Mouse (Mus musculus) hindbrain, embryonic 14.5 days (tissue): ENCODE data around the gene Cyren. TPM values are rescaled to one million over a fixed set of nuclear protein-coding genes. Genes with fewer than 3 reads are reported as not detected.
A peak's percentile ranks its signal among the peaks of the same experiment; 100 is the strongest.

Experiments
- ATAC-seq: fragments of 200-750 bp; cut with Nextera tagmentation; 2 replicates; pipeline ENCODE4 v1.8.0; 2017; ENCODE audit warnings: moderate number of reproducible peaks, mild to moderate bottlenecking, moderate TSS enrichment, moderate library complexity; ENCODE audit not compliant: low FRiP score
- DNase-seq: peaks from one replicate; pipeline ENCODE4 v3.0.0-alpha.2; 2015; ENCODE audit warnings: low spot score
- H3K27ac ChIP-seq: fragments of 300-500 bp; sonication (generic); 2 replicates; pipeline ENCODE4 v1.5.1; 2014; ENCODE audit warnings: mild to moderate bottlenecking, moderate library complexity
- H3K27me3 ChIP-seq: fragments of 300-500 bp; sonication (generic); 2 replicates; pipeline ENCODE4 v1.6.1; 2014; ENCODE audit warnings: mild to moderate bottlenecking, low read length, mixed read lengths; ENCODE audit not compliant: control insufficient read depth, insufficient read depth
- H3K36me3 ChIP-seq: fragments of 300-500 bp; sonication (generic); replicated peaks from 2 replicates; pipeline ENCODE4 v1.6.1; 2014; ENCODE audit not compliant: control insufficient read depth, insufficient read depth
- H3K4me1 ChIP-seq: fragments of 300-500 bp; sonication (generic); replicated peaks from 2 replicates; pipeline ENCODE4 v1.6.1; 2014; ENCODE audit warnings: antibody characterized with exemption, low read length, mixed read lengths; ENCODE audit not compliant: control insufficient read depth, insufficient read depth
- H3K4me2 ChIP-seq: fragments of 300-500 bp; sonication (generic); replicated peaks from 2 replicates; pipeline ENCODE4 v1.6.1; 2014; ENCODE audit warnings: mild to moderate bottlenecking, moderate library complexity
- H3K4me3 ChIP-seq: fragments of 300-500 bp; sonication (generic); replicated peaks from 2 replicates; pipeline ENCODE4 v1.5.1; 2014; ENCODE audit warnings: mild to moderate bottlenecking, low read length
- H3K9ac ChIP-seq: fragments of 300-500 bp; sonication (generic); 2 replicates; pipeline ENCODE4 v1.6.1; 2014
- H3K9me3 ChIP-seq: fragments of 300-500 bp; sonication (generic); 2 replicates; pipeline ENCODE4 v1.6.1; 2016; ENCODE audit warnings: low read length; ENCODE audit not compliant: control insufficient read depth
- WGBS: fragments of 180-500 bp; shearing (Covaris S2); extraction: QIAGEN DNeasy Blood & Tissue Kit; methylation state at CpG from one replicate; pipeline ENCODE4 v1.1.7; 2014; 5-methylcytosine and 5-hydroxymethylcytosine counted together
- polyA plus RNA-seq: library from polyadenylated mRNA; unstranded; fragments of >200 nt; fragmentation: Nextera tagmentation; extraction: Ambion mirVana; gene quantifications from 2 replicates; pipeline ENCODE4 v1.2.1, GENCODE M21; 2014

Gene Cyren
- polyA plus RNA-seq, 1 experiment from 2014 or later: 7.4 TPM

DNA sequence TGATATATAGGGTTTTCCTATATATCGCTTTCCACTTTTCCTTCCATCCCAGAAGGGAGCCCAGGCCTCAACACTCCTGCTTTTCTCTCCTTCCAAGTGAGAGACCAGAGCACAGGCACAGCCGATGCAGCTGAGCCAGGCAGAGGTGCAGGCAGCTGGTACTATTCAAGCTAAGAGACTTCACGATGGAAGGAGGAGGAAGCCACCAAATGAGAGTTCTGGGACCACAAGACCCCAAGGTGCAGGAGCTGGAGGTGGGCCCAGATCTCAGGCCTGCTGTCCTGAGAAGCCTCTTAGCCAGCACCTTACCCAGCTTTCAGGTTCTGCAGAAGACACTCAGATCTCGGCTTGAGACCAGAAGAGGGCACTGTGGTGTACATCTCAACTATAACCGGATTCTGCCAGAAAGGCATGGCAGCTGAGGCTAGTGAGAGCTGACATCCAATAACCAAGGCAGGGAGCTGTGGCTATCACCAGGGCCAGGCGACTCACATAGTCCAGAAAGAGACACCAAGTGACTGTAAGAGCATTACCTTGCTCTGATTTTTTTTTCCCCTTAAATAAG is 2.1 kb upstream of the Cyren start:
- Histone ChIP-seq H3K4me2 (no peak overlapping the region), H3K27me3 (no peaks in the 10 kb centered on the region), H3K4me3 (no peak overlapping the region), H3K9me3 (no peaks in the 10 kb centered on the region), H3K9ac (no peak overlapping the region), H3K27ac (no peak overlapping the region), H3K4me1 (peaks cover 13% of the 10 kb centered on the region), H3K36me3 (peaks cover 37% of the 10 kb centered on the region; the same call in 1 of the 2 replicates)
- 47% methylated on average over 6 of the region's 6 CpGs for WGBS
- ATAC-seq (no peak), DNase-seq (peak; percentile 51)

DNA sequence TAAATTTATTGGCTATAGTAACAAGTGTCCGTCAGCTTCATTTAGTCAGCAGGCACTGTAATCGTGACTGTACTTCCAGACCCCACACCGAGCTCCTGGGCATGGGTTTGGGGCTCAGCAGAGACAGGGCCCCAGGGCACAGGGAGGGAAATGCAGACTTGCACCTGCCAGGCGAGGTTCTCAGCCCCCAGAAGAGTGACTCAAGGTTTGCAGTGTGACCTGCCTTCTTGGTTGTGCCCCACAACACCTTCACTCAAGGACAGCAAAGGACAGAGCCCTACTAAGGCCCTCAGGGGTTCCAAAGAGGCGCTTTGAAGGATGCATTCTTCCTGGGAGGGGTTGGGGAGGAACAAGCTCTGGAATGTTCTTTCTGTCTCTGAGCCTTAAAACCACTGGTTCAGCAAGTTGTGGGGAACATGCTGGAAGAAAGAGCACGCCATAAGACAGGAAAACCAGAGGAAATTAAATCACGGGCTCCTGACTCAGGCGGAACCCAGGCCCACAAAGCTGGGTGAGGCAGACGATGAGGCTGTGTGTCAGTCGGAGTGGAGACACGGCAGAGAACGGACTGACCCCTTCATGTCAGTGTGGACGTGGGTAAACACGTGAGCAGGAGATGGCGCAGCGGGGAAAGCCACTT is 1.4 kb upstream of the Cyren start:
- Histone ChIP-seq H3K9me3 (no peaks in the 10 kb centered on the region), H3K9ac (no peak overlapping the region), H3K27ac (no peak overlapping the region), H3K4me1 (peaks cover 13% of the 10 kb centered on the region), H3K36me3 (peaks cover 32% of the 10 kb centered on the region; the same call in 1 of the 2 replicates), H3K4me3 (no peak overlapping the region), H3K27me3 (no peaks in the 10 kb centered on the region), H3K4me2 (no peak overlapping the region)
- 91% methylated on average over 16 of the region's 16 CpGs for WGBS
- ATAC-seq (no peak), DNase-seq (no peak)

DNA sequence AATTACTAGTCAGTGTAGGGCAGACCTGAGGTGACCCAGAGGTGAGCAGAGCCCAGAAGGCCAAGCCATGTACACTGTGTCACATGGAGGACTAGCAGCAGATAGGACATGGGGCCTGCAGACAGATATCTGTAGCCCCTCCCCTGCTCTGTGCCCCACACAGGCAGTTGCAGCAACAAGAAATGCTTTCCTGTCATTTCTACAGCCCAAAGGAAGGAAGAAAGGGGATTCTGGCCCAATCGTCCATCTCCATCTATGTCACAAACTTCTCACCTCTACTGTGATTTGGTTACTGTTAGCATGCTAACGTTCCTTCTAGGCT is 1.1 kb downstream of the Cyren start:
- 38% methylated on average over 2 of the region's 2 CpGs for WGBS
- Histone ChIP-seq H3K9ac (peak overlapping the region; percentile 77), H3K9me3 (no peaks in the 10 kb centered on the region), H3K27me3 (no peaks in the 10 kb centered on the region), H3K4me3 (peak overlapping the region; percentile 56), H3K4me2 (peak overlapping the region; percentile 79), H3K36me3 (peaks cover 18% of the 10 kb centered on the region; the same call in 1 of the 2 replicates), H3K27ac (0 out of 2 replicates have a peak overlapping the region, but pooled peaks have one; percentile 90), H3K4me1 (peaks cover 13% of the 10 kb centered on the region)
- no peak for ATAC-seq
- no peak for DNase-seq

DNA sequence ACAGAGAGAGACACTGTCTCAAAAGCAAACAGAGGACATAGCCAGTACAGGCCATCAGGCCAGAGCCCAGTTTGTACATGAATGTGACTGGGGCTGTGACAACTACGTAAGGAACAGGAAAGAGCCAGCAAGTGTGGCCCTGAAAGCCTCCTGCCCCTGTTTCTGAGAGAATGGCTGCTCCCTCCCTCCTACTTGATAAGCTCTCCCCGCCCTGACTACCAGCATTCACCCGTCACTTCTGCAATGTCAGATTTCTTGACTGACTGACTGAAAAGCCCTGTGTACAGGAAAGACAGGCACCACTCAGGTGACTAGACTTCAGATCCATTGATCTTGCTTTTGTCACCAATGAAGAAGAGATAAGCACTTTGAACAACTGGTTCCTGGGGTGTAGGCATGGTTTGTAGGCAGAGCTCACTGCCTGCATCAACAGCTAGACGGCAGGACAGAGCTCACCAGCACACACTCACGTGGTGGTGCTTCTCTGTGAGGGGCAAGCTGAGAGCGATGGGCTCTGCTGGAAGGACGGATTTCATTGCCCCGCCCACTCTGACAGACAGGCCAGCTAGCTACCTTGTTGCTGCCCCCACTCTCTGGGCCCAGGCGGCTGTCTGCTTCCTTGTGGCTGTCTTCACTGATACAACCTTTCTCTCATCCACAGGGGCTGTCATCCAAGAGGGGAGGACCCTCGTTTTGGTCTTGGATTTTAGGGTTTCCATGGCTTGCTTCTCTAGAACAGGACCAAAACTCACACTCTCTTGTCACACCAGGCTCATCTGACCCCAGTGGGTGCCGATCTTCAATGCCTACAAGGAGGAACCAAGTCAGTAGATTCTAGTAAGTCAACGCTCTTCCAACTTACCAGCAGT is 1.7 kb downstream of the Cyren start:
- H3K4me2 ChIP-seq: peak overlapping the region; percentile 79
- 66% methylated on average over 12 of the region's 12 CpGs for WGBS
- peaks cover 14% of the 10 kb centered on the region; the same call in 1 of the 2 replicates for H3K36me3 ChIP-seq
- H3K27me3 ChIP-seq: no peaks in the 10 kb centered on the region
- peaks cover 13% of the 10 kb centered on the region for H3K4me1 ChIP-seq
- H3K9ac ChIP-seq: peak overlapping the region; percentile 77; the same call in 1 of the 2 replicates
- ATAC-seq (no peak), DNase-seq (no peak)
- H3K9me3 ChIP-seq: no peaks in the 10 kb centered on the region
- H3K4me3 ChIP-seq: peak overlapping the region; percentile 56; the same call in 1 of the 2 replicates
- no peak overlapping the region for H3K27ac ChIP-seq

DNA sequence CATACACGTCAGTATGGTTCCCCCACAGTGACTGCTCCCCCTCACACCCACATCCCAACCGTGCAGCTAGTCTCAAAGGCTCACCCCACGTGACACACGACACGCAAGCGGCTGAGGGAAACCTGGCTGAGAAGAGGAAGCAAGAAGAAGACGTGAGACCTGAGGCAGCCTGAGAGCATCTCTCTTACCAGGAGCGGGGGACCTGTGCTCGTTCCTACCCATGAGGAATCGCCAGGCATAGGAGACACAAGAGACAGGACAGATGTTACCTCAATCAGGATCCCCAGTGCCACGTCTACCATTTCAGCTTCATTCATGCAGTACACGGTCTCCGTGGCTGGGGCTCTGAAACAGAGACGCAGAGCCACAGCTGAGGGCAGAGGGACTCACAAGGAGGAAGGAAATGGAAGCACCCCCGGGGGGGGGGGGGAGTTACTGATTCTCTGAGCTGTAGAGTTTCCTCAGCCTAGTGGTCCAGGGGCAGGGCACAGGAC is 2.5 kb downstream of the Cyren start:
- H3K4me2 ChIP-seq: no peak overlapping the region
- ATAC-seq (no peak), DNase-seq (no peak)
- H3K27me3 ChIP-seq: no peaks in the 10 kb centered on the region
- peaks cover 13% of the 10 kb centered on the region for H3K4me1 ChIP-seq
- no peak overlapping the region for H3K9ac ChIP-seq
- no peaks in the 10 kb centered on the region for H3K9me3 ChIP-seq
- H3K27ac ChIP-seq: no peak overlapping the region
- 93% methylated on average over 15 of the region's 15 CpGs for whole genome bisulfite sequencing
- 0 out of 2 replicates have a peak, but pooled peaks cover 5% of the 10 kb centered on the region for H3K36me3 ChIP-seq
- H3K4me3 ChIP-seq: no peak overlapping the region

DNA sequence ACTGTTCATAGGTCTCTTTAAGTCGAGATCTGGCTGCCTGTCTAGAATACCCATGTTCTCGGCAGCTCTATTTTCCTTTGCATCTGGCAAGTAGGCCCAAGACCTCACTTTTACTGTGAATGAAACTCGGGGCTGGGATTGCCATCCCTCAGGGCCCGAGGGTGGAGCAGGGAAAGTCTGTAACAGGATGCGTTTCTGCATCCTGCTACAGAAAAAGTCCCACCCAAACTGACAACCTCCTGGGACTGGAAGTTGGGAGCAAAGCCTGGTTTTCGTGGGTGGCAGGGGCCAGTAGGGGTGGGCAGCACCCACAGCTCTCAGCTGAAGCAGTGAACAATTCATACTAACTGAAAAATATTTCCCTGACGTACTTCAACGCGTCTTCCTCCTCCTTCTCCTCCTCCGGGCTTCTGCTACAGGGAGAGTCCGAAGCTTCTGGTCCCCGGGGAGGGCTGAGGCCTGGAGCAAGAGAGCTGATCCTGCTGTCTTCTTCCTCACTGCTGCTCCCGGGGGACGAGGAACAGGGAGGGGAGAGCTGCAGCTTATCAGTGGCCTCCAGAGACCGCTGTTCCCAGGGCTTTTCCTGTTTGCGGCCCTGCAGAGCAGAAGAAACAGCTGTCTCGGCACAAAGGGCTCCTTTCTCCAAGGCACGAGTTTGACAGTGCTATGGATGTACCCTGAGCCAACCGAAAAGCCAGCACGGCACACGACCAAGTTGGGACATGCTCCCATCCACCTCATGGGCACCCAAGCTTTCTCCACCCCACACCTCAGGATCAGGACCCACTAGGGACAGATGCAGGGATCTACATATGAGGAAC is 3.5 kb downstream of the Cyren start:
- ATAC-seq: no peak
- H3K4me2 ChIP-seq: no peak overlapping the region
- H3K36me3 ChIP-seq: no peaks in the 10 kb centered on the region
- no peak for DNase-seq
- H3K4me1 ChIP-seq: peaks cover 13% of the 10 kb centered on the region
- no peak overlapping the region for H3K9ac ChIP-seq
- no peaks in the 10 kb centered on the region for H3K27me3 ChIP-seq
- peak overlapping the region; percentile 26; the same call in 1 of the 2 replicates for H3K27ac ChIP-seq
- no peaks in the 10 kb centered on the region for H3K9me3 ChIP-seq
- H3K4me3 ChIP-seq: no peak overlapping the region
- 74% methylated on average over 21 of the region's 21 CpGs for WGBS

DNA sequence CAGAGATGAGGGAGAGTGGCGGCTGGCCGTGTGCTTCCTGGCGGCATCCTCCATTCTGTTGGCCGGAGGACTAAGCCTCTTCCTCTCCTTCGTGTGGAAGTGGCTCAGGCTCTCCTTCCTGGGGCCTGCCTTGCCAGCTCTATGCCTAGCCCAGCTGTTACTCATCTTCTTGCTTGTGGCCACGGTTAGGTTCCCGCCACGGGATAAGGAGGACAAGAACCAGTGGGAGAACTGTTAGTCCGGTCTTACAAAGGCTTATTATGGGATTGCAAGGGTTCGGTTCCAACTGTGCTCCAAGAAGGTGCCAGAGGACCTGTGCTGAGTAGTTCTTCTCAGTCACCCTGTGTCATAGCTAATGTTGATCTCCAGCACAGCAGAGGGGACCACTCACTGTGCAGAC is 5.0 kb downstream of the Cyren start:
- H3K36me3 ChIP-seq: no peaks in the 10 kb centered on the region
- no peak overlapping the region for H3K9ac ChIP-seq
- H3K27me3 ChIP-seq: no peaks in the 10 kb centered on the region
- WGBS: 90% methylated on average over 10 of the region's 10 CpGs
- H3K9me3 ChIP-seq: no peaks in the 10 kb centered on the region
- H3K4me3 ChIP-seq: no peak overlapping the region
- H3K27ac ChIP-seq: no peak overlapping the region
- ATAC-seq: no peak
- H3K4me1 ChIP-seq: peaks cover 13% of the 10 kb centered on the region
- no peak overlapping the region for H3K4me2 ChIP-seq
- DNase-seq: no peak

DNA sequence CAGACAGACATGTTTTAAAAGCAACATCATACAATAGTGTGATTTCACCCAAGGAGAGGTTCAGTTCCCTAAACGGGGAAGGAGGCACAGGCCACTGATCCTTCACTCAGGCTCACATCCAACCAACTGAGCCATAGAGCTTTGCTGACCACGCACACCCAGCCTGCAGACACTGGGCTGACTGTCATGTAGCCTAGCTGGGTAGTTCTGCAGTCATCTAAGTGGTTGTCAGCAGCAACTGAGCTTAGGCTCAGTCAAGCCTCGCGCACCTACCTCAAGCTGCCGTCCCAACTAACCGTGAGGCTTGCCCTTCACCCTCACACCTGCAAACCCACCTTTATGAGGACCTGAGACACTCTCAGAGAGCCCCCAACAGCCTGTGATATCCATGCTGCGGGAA is 5.9 kb downstream of the Cyren start:
- Histone ChIP-seq H3K9ac (no peak overlapping the region), H3K4me2 (no peak overlapping the region), H3K4me3 (no peak overlapping the region), H3K36me3 (no peaks in the 10 kb centered on the region), H3K27ac (no peak overlapping the region), H3K4me1 (peaks cover 7% of the 10 kb centered on the region), H3K27me3 (no peaks in the 10 kb centered on the region), H3K9me3 (no peaks in the 10 kb centered on the region)
- ATAC-seq (no peak), DNase-seq (no peak)
- WGBS: 94% methylated on average over 7 of the region's 7 CpGs
